Mouse (Mus musculus): ENCODE data around the gene Msi2.

Msi2 gene

DNA sequence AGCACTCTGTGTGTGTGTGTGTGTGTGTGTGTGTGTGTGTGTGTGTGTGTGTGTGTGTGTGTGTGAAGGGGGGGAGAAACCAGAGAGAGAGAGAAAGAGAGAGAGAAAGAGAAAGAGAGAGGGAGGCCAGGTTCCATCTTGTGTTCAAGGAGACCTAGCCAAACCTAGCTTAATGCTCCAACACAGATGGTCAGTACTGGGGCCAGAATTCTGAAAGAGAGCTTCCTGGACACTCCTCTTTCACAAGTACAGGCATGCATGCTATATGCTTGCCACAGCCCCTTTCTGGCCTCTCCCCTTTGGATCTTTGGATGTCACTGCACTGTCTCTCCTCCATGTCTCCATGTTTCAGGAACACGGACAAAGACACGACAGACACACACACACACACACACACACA is 41.7 kb downstream of the Msi2 start:
- DNase-seq (ENCODE audit: low spot score in 2 of 2): no peak

DNA sequence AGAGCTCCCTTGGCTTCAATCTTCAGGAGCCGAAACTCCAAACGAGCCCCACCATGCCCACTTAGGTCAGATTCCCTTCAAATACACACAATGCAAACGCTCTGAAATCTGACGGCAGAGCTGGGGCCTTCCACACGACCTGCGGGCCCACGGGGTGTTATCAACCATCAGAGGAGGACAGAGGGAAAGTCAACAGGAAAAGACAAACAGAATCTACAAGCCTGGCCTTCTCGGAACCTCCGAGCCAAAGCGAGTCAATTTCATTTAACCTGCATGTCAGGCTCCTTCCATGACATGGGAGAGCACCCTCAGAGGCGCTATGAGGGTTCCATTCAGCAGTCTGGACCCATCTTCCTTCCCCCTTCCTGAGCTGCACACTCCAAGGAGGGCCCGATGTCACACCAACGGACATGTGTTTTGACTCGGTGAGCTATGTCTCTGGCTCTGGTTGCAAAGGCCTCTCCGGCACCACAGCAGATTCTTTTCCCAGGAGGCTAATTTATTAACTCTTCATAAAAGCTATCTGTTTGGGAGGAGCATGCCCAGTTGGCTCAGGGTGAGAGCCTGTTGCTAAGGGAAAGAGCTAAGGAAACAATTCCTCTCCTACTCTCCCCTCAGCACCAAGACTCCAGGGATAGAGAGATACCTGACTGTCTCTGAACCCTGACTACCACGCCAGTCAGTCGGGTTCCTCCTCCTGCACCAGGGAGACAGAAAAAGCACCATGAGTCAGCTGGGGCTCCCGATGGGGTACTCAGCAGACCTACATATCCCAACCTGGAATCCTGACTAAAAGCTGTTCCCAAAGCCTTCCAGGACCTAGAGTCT is 42.6 kb downstream of the Msi2 start:
- no peak for DNase-seq (ENCODE audit: low spot score in 2 of 2)

DNA sequence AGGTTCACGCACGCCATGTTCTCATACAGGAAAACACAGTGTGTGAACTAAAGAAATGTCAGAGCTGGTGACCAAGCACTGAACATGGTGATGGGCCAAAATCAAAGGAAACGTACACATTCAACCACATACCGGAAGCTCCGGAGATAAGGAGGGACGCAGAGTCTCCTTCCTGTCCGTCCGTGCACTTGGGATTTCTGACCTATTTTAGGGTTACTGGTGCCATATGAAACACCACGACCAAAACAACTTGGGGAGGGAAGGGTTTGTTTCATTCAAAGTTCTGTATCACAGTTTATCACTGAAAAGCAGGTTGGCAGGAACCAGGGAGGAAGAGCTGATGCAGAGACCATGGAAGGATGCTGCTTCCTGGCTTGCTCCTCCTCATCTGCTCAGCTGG is 44.2 kb downstream of the Msi2 start:
- no peak for DNase-seq (ENCODE audit: low spot score in 2 of 2)

DNA sequence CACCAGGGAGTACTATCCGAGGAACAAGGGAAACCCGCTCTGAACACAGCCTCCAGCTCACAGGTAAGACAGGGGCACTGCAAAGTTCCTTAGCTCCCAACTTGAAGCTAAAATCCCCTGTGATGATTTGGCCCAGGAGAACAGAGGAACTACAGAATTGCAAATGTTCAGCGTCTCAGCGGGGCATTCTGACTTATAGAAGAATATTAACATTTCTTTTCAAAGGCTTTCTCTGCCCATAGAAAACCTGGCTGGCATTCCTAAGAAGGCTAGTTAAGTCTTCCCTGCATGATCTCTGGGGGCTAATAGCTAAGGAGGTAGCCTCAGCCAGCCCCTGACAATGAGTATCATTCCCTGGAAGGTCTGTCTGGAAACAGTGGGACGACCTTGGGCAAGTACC is 47.4 kb downstream of the Msi2 start:
- DNase-seq (ENCODE audit: low spot score in 2 of 2): no peak

DNA sequence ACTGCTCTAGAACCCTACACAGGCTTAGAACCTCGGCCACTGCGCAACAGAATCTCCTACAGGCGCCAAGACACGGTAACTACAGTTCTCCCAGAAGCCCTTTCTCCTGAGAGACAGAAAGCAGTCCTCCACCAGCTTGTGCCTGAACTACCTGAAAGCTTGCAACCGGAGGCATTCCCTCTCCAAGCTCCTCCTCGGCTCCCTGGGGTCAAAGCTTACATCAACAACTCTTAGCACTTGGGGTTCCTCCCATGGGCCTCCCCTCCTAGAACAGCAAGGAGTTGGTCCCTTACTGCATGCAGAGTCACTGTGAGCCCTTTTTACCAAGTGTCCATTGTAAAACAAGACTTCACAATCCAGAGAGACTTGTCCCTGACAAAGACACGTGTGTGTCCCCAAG is 49.2 kb downstream of the Msi2 start:
- no peak for DNase-seq (ENCODE audit: low spot score in 2 of 2)

DNA sequence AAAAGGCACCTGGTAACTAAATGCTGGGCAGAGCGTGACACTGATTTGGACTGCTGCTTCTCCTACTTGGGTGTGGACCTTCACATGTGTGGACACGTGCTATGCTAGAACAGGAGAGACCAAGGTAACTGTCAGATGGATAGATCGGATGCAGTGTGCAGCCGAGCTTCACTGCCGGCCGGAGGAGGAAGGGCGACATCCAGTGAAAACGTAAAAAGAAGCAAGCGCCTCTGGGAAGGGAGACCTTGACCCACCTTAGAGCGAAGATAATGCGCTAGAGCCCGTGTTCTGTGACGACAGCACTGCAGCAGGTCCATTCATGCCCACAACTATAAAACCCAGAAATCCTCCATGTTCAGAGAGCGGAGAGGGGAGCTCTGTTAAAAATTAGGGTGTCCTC is 50.0 kb downstream of the Msi2 start:
- no peak for DNase-seq (ENCODE audit: low spot score in 2 of 2)

DNA sequence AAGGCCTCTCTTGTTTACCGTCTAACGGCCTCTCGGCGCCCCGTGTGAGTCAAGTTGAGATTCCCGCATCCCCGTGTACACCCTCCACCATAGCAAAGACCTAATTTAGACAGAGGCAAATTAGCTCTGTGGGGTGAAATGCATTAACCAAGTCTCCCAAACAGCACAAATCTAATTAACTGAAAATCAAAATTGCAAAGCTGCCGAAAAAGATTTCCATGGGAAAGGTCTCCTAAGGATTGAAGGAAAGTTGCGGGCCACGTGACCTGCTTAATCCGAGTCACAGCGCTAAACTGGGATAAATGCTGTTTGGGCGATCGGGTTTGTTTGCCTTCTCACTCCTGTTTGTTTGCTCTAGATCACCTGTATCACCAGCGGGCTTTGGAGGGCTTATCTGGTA is 52.5 kb downstream of the Msi2 start:
- no peak for DNase-seq (ENCODE audit: low spot score in 2 of 2)

DNA sequence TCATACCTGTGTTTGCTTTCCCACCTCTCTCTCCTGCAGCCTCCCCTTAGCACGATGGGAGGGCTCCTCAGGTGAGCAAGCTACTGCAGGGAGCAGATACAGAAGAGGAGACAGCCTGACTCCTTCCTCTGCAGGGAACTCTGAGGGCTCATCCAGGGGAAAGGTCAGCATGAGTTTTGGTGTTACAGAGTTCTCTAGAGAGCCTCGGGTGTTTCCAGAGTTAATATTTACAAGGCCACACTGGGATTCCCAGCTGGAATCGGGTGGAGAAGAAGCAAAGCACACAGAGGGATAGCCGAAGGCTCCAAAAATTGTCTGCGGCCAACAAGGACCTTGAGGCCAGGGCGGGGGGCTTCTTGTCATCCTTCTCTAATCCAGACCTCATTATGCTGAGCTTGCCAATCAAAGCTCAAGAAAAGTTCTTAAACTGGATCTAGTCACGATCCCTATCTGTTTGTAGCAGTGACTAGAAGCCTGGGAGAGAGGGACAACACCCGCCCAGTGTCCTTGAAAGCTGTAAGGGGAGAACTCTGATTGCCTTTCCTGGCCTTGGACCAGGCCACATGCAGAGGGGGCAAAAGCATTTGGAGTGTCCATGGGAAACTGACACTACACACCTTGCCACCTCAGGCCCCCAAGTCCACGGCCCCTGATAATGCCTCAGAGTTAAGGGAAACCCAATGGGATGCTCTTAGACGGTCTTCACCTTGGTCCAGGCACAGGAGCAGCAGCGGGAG is 56.7 kb downstream of the Msi2 start:
- DNase-seq (ENCODE audit: low spot score in 2 of 2): no peak

DNA sequence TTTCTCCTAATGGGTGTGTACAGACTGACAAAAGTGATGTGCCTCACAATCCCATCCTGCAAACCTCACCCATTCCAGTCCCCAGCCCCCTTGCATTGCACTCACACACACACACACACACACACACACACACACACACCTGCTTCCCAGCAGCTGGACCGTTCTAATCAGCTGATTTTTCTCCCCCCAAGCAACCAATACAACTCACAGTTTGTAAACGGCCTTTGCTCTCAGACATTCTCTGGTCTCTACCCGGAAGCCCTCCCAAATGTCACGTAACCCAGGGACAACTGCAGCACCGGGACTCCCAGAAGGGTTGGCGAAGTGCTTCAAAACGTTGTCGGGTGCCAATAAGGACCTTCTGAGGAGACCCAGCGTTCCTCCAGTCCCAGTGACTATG is 57.9 kb downstream of the Msi2 start:
- no peak for DNase-seq (ENCODE audit: low spot score in 2 of 2)

DNA sequence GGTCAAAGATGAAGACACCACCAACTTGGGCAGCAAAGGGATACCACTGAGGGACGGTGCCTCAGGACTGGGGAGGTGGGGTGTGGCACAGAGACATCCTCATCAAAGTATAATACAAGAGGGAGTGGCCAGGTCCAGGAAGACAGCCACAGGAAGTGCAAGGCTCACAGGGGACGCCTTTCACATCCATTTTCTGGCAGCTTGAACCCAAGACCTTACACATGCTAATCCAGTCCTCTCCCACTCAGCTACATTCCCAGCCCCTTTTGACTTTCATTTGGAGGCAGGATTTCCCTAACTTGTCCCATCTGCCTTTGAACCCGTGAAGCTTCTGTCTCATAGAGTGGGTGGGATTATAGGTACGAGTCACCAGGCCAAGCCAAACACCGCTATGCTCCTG is 59.4 kb downstream of the Msi2 start:
- DNase-seq (ENCODE audit: low spot score in 2 of 2): no peak

DNA sequence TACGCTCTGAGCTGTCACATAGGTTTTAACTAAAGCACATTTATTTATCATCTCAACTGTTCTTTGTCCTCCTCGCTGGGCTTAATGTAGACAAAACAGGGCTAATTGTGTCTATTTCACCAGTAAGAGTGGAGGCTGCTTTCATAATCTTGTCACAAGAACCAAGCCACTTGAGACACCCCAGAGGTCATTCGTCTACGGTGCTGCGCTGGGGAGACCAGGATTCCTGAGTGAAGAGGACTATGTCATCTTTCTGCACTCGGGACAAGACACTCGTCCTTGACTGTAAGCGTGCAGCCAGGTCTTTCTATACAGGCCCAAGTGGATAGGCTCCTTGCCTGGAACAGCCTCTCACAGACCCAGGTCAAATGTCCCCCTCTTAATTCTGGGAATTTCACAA is 62.5 kb downstream of the Msi2 start:
- no peak for DNase-seq (ENCODE audit: low spot score in 2 of 2)

DNA sequence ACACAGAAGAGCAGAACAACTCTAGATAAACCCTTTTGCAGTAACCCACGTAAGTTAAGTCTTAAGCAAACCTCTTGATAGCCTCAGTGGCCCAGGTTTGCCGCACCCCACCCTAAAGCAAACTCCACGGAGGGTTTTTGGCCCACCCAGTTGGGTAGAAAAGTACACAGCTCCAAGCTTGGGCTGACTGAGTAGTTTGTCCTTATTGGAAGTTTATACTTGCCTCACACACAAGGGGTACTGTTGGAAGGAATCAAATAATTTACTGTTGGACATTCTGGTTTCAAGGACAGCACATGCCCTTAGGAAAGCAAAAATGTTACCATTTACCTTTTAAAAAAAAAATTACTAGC is 63.1 kb downstream of the Msi2 start:
- DNase-seq (ENCODE audit: low spot score in 2 of 2): no peak

DNA sequence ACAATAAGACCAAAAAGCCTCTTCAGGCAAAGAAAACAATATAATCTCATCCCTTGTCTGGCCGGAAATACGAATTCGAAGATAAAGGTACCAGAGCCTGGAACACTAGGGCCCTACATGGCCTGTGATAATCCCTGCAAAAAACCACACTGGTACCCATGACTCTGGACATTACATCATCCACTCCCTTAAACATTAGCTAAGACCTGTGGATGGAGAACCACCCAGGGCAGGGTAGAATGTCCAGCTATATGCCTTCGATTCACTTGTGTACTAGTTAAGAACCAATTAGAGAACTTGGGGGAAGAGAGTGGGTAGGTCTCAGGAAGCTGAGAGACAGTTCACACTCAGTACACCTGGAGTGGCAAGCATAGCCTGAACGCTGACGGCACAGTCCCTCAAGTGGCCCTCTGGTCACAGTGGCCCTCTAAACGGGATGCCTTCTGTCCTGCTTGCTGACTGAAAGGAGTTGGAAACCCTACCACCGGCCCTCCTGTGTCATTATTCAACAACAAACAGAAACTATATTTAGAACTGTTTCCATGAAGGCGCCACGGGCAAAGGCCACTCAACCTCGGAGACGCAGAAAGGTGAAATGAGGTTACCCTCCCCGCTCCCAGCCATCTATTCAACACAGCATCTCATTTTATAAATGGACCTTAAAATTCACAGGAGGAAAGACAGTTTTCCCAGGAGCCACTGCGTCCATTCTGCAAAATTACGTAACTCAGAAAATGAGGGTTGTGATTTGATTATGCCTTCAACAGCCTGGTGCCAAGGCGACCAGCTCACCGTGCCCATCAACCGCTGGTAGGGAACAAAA is 63.7 kb downstream of the Msi2 start:
- DNase-seq (ENCODE audit: low spot score in 2 of 2): no peak

DNA sequence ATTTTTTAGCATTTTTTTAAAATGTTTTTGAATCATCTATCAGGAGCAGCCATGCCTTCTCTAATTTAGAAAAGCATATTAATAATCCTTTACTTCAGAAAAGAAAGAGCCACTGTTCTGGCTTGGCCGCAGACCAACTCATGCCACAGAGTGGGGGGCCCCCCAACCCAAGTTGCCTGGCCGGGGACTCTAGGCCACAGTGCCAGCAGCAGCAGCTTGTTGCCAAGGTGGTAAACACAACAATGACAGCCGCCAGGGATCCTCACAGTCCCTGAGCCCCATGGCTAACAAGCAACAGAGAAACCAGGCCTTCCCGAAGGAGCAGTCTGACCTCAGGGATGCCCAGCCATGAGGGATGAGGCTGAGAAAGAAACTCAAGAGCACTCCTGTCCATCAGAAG is 68.0 kb downstream of the Msi2 start:
- no peak for DNase-seq (ENCODE audit: low spot score in 2 of 2)

DNA sequence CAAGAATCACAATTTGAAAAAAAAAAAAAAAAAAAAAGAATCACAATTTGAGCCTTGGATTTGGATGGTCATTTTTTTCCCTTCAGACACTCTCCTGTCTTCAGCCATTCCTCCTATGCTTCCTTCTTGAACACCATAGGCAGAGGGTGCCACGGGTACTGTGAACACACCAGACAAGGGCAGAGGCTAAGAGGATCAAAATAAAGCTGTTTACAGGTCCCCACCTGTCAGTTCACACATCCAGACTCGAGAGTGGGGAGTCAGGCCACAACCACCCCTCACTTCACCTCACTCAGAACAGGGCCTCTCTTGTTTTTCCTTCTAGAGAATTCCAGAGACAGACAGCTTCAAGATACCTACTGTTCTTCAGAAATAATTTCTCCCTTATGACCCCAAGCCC is 69.3 kb downstream of the Msi2 start:
- DNase-seq (ENCODE audit: low spot score in 2 of 2): no peak

DNA sequence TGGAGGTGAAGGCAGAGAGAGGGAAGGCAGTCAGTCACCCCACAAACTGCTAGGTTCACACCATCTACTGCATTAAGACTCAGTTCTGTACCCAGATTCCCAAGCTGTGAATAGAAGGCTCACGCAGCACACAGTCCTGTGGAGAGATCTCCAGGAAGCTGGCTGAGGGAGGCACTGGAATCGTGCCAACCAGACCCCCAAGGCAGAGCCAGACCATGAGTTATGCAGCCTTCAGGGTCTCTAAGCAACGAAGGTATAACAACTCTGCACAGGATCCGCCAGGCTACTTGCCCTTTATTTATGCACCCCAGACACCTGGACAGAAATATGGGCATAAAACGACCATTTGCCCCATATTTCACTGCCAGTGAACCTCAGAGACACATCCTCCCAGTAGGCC is 69.9 kb downstream of the Msi2 start:
- DNase-seq (ENCODE audit: low spot score in 2 of 2): no peak

DNA sequence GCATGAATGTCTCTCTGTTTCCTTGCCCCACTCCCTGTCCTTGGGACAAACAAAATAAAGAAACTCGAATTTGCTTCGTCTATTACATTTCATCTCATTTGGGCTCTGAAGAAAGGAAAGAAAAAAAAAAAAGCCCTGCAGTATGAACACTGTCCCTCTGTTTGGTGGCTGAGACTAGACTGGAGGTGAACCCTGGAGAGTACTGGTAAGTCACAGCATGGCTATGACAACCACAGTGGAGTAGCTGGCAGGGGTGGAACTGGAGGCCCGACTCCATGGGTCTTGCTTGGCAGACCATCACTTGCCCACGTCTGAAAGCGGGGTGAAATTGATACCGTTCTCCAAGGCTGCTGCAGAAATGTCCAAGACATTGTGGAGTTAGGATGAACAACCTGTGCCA is 71.8 kb downstream of the Msi2 start:
- DNase-seq (ENCODE audit: low spot score in 2 of 2): no peak

DNA sequence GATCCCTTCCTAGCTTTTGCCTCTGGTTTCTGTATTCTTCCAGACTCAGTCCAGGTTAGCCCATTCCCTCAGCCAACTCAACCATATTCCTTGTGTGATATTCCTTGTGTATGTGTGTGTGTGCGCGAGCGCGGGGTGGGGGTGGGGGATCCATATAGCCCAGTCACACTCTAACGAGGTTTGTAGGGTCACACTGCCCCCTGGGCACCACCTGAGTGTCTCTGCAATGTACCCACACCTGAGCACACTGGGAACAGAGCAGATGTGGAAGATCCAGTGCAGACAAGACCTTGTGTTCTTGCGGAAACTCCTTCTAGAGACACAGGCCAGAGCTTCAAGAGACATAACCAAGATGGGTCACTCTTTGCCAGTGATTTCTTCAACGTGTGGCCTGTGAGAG is 72.5 kb downstream of the Msi2 start:
- DNase-seq (ENCODE audit: low spot score in 2 of 2): no peak

DNA sequence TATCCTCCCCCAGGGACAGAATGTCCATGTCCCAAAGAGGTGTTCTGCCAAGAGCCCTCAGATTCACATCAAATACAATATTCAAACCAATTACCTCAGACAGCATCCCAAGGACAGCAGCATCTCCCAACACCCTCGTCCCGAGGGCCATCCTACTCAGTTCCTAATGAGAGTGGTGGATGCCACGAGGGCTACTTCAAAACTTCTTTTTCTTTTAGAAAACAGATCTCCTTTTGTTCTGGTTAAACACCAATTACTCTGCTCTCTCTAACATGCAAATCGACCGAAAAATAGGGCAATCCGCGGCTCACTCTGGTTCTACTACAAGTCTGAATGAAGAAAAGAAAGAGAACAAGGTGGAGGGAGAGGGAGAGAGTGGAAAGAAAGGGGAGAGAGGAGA is 73.6 kb downstream of the Msi2 start:
- DNase-seq (ENCODE audit: low spot score in 2 of 2): no peak

DNA sequence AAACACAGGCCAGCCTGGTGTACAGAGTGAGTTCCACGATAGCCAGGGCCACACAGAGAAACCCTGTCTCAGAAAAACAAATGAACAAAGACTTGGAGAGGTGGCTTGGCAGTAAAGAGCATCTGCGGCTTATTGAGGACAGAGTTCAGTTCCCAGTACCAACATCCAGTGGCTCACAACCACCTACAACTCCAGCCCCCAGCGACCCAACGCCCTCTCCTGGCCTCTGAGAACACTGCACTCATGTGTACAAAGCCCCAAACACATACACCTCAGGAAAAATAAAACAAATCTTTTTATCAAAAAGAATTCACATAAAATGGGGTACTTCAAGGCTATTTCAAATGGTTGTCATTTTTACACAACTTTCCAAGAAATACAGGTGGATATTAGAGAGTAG is 78.5 kb downstream of the Msi2 start:
- DNase-seq (ENCODE audit: low spot score in 2 of 2): no peak

DNA sequence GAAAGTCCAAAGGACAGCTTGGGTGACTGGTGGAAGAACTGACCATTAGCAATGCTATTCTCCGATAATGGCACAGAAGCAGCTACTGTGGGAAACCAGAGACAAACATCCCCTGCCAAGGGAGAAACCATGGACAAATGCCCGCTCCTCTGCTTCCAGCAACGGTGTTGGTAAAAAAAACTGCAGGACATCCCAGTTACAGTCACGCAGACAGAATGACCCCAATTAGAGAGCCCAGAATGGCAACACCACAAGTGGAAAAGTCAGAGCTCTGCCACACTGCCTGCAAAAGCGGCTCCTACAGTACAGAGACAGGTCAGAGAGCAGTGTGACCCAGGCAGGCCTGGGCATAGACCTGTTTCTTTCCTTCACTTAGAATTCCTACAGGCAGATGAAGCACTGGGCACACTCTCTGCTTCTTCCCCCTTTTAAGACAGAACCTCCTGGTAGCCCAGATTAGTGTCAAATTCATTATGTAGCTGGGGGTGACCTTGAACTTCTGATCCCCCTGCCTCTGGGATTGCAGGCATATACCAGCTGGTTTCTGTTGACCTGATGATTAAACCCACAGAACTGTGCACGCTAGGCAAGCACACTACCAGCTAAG is 79.3 kb downstream of the Msi2 start:
- no peak for DNase-seq (ENCODE audit: low spot score in 2 of 2)

DNA sequence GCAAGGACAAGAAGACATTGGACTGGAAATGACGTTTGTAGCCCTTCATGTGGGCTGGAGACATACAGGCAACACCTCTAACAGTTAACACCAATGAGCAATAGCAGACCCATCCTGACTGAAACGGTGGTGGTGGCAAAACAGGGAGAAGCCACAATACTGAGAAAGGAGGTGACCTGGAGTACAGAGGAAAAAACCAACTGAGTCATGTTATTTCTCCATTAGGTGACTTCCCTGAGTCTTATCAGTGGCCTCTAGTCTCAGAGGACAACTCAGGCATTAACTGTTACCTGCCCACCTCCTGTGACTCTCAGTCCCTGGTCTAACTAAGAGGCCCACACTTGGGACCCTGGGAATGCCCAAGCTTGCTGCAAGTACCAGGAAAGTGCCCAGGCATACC is 80.1 kb downstream of the Msi2 start:
- DNase-seq (ENCODE audit: low spot score in 2 of 2): no peak
